Mouse (Mus musculus): ENCODE measurements around the gene Samd13.

Samd13 gene

DNA sequence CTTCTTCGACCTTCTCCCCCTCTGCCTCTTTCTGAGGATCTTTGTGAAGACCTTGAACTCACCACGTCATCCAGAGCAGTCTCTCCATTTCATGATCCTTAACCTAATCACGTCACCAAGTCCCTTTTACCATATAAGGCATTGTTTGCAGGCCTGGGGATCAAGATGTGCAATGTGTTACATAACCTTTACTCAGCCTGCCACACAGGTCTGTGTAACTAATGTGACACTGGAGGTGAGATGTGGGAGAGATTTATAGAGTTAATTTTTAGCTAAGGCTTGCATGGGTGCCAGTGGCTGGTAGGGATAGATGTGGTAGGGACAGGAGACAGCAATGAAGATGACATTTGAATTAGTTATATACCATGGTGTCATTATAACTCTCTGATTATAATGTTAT, 23.0 kb upstream of the Samd13 start:
- Histone ChIP-seq H3K4me1 (replicated peaks; ENCODE audit: low read depth, low read length) (peaks cover 5% of the 10 kb centered on the region; the same call in 1 of the 2 replicates), H3K4me3 (replicated peaks; ENCODE audit: low read length) (no peak overlapping the region), H3K36me3 (ENCODE audit: insufficient read depth, low read length) (no peaks in the 10 kb centered on the region), H3K27me3 (ENCODE audit: insufficient read depth, low read length) (no peaks in the 10 kb centered on the region), H3K9me3 (ENCODE audit: low read length) (peaks cover 5% of the 10 kb centered on the region; the same call in 1 of the 2 replicates)
- TF ChIP-seq POU5F1 (IDR thresholded peaks at IDR 0.05; ENCODE audit: borderline replicate concordance, low read length) (no peak), CTCF (conservative IDR thresholded peaks at IDR 0.05; ENCODE audit: low read length) (no peak), NANOG (IDR thresholded peaks at IDR 0.05; ENCODE audit: borderline replicate concordance, low read length) (no peak)

DNA sequence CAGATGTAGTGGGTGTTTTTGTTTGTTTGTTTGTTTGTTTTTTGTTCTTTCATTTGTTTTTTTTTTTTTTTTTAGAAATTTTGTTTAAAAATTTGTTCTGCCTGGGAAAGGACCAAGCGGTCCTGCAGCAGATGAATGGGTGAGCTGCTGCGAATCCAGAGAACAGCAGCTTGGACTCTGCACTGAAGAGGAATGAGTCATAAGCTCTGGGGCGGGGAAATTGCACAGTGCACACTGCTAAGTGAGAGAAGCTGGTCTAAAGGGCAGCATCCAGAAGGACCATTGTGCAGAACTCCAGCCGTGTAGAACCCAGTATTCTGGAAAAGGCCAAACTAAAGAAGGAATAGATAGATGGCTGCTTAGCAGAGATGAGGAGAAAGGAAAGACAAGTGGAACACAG, 18.7 kb upstream of the Samd13 start:
- H3K27me3 ChIP-seq (ENCODE audit: insufficient read depth, low read length): no peaks in the 10 kb centered on the region
- H3K4me3 ChIP-seq (replicated peaks; ENCODE audit: low read length): no peak overlapping the region
- H3K9me3 ChIP-seq (ENCODE audit: low read length): peaks cover 5% of the 10 kb centered on the region; the same call in 1 of the 2 replicates
- H3K36me3 ChIP-seq (ENCODE audit: insufficient read depth, low read length): no peaks in the 10 kb centered on the region
- peaks cover 7% of the 10 kb centered on the region; the same call in 1 of the 2 replicates for H3K4me1 ChIP-seq (replicated peaks; ENCODE audit: low read depth, low read length)
- TF ChIP-seq NANOG (IDR thresholded peaks at IDR 0.05; ENCODE audit: borderline replicate concordance, low read length) (no peak), CTCF (conservative IDR thresholded peaks at IDR 0.05; ENCODE audit: low read length) (no peak), POU5F1 (IDR thresholded peaks at IDR 0.05; ENCODE audit: borderline replicate concordance, low read length) (no peak)

DNA sequence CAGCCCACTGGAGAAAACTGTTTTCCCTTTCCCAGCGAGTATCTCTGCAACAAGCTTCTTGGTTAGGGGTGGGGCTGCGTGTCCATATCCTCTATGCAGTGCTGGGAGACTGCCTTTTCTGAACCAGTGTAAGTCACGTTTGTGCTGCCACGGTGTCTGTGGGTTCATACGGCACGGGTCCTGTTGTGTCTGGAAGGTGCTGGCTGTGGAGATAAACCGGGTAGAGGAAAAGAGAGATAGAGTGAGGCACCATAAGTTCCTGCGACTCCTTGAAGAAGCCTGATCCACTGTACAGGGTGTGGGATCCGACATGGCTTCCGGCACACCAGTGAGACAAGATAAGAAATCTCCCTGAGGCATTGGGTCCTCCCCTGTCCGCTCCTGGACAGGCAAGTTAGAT, 14.7 kb upstream of the Samd13 start:
- no peaks in the 10 kb centered on the region for H3K36me3 ChIP-seq (ENCODE audit: insufficient read depth, low read length)
- no peaks in the 10 kb centered on the region for H3K27me3 ChIP-seq (ENCODE audit: insufficient read depth, low read length)
- no peak for TF ChIP-seq NANOG (IDR thresholded peaks at IDR 0.05; ENCODE audit: borderline replicate concordance, low read length)
- TF ChIP-seq POU5F1 (IDR thresholded peaks at IDR 0.05; ENCODE audit: borderline replicate concordance, low read length): no peak
- TF ChIP-seq CTCF (conservative IDR thresholded peaks at IDR 0.05; ENCODE audit: low read length): no peak
- H3K4me1 ChIP-seq (replicated peaks; ENCODE audit: low read depth, low read length): peaks cover 7% of the 10 kb centered on the region; the same call in 1 of the 2 replicates
- H3K9me3 ChIP-seq (ENCODE audit: low read length): no peaks in the 10 kb centered on the region
- no peak overlapping the region for H3K4me3 ChIP-seq (replicated peaks; ENCODE audit: low read length)

DNA sequence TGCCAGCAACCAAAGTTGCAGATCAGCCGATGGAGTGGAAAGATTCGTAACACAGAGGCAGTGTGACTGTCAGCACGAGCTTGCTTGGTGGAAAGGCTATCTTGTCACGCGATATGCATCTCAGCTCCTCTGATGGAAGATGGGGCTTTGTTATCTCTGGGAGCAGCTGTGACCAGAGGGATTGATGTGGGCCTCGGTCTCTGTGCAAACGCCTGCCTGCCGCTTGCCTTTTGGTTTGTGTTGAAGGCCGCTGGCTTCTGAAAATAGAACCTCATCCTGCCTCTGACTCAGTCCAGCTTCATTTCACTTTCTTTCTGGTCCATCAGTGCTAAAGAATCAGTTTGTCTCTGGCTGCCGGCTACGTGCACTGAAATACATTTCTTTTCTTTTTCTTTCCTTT, 13.6 kb upstream of the Samd13 start:
- Histone ChIP-seq H3K27me3 (ENCODE audit: insufficient read depth, low read length) (no peaks in the 10 kb centered on the region), H3K9me3 (ENCODE audit: low read length) (no peaks in the 10 kb centered on the region), H3K4me3 (replicated peaks; ENCODE audit: low read length) (no peak overlapping the region), H3K4me1 (replicated peaks; ENCODE audit: low read depth, low read length) (peaks cover 7% of the 10 kb centered on the region; the same call in 1 of the 2 replicates), H3K36me3 (ENCODE audit: insufficient read depth, low read length) (no peaks in the 10 kb centered on the region)
- no peak for TF ChIP-seq NANOG (IDR thresholded peaks at IDR 0.05; ENCODE audit: borderline replicate concordance, low read length)
- no peak for TF ChIP-seq POU5F1 (IDR thresholded peaks at IDR 0.05; ENCODE audit: borderline replicate concordance, low read length)
- no peak for TF ChIP-seq CTCF (conservative IDR thresholded peaks at IDR 0.05; ENCODE audit: low read length)

DNA sequence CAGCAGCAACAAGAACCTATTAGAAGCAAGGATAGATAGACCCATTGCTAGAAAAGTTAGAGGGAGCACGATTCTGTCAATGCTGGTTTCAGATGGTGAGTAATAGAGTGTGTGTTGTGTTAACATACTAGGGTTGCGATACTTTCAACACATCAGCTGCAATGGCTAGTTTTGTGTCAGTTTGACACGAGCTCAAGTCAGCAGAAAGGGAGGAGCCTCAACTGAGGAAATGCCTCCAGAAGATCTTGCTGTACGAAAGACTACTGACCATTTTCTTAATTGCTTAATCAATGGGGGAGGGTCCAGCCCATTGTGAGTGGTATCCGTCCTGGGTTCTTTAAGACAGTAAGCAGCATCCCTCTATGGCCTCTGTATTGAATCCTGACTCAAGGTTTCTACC, 7.2 kb upstream of the Samd13 start:
- Histone ChIP-seq H3K4me1 (replicated peaks; ENCODE audit: low read depth, low read length) (peaks cover 20% of the 10 kb centered on the region), H3K27me3 (ENCODE audit: insufficient read depth, low read length) (peaks cover 4% of the 10 kb centered on the region), H3K9me3 (ENCODE audit: low read length) (no peaks in the 10 kb centered on the region), H3K36me3 (ENCODE audit: insufficient read depth, low read length) (no peaks in the 10 kb centered on the region), H3K4me3 (replicated peaks; ENCODE audit: low read length) (no peak overlapping the region)
- TF ChIP-seq NANOG (IDR thresholded peaks at IDR 0.05; ENCODE audit: borderline replicate concordance, low read length) (no peak), CTCF (conservative IDR thresholded peaks at IDR 0.05; ENCODE audit: low read length) (no peak), POU5F1 (IDR thresholded peaks at IDR 0.05; ENCODE audit: borderline replicate concordance, low read length) (no peak)

DNA sequence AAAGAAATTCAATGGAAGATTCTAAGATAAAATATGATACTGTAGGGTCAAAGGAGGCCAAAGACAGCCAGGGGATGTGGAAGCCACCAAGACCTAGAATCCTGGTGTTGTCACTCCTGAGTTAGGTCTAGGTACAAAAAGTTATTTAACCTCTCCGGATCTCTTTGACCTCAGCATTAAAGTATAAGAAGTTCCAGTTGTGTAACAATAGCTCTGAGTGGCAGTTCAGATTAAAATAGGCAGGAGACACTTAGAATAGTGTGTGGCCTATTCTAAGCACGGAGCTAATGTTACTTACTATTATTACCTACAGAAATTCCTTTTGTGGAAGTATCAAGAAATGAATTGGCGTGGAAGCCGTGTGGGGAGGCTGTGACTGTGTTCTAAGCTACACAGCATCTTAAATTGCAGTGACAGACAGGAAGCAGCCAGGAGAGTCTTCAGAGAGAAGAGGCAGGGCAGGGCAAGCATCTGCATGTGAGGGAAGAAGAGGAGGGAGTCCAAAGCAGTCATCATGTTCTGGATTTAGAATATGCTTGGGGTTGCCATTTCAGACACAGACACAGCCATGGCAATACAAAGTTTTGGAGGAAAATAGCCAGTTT, 1.8 kb upstream of the Samd13 start:
- Histone ChIP-seq H3K27me3 (ENCODE audit: insufficient read depth, low read length) (peaks cover 46% of the 10 kb centered on the region), H3K4me1 (replicated peaks; ENCODE audit: low read depth, low read length) (peaks cover 11% of the 10 kb centered on the region), H3K36me3 (ENCODE audit: insufficient read depth, low read length) (no peaks in the 10 kb centered on the region), H3K4me3 (replicated peaks; ENCODE audit: low read length) (no peak overlapping the region), H3K9me3 (ENCODE audit: low read length) (no peaks in the 10 kb centered on the region)
- TF ChIP-seq POU5F1 (IDR thresholded peaks at IDR 0.05; ENCODE audit: borderline replicate concordance, low read length): no peak
- TF ChIP-seq NANOG (IDR thresholded peaks at IDR 0.05; ENCODE audit: borderline replicate concordance, low read length): no peak
- TF ChIP-seq CTCF (conservative IDR thresholded peaks at IDR 0.05; ENCODE audit: low read length): no peak

DNA sequence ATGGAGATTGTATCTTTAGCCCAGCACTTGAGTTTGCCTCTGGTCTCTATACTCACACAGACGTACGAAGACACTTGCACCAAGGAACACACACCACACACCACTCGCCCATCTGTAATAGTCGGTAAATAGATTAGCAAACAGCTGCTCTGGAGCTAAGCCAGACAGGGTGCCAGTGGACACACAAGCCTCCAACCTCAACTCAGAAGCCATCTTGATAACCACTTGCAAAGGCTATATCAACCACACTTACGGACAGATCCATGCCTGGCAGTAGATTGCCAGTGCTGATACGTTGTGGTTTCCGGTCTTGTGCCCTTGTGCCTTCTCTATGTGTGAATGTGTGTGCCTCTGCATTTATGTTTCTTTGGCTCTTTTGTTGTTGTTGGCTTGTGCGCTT, 1.0 kb upstream of the Samd13 start:
- no peaks in the 10 kb centered on the region for H3K9me3 ChIP-seq (ENCODE audit: low read length)
- H3K4me3 ChIP-seq (replicated peaks; ENCODE audit: low read length): no peak overlapping the region
- TF ChIP-seq NANOG (IDR thresholded peaks at IDR 0.05; ENCODE audit: borderline replicate concordance, low read length): no peak
- no peak for TF ChIP-seq CTCF (conservative IDR thresholded peaks at IDR 0.05; ENCODE audit: low read length)
- TF ChIP-seq POU5F1 (IDR thresholded peaks at IDR 0.05; ENCODE audit: borderline replicate concordance, low read length): no peak
- H3K4me1 ChIP-seq (replicated peaks; ENCODE audit: low read depth, low read length): peaks cover 11% of the 10 kb centered on the region
- H3K36me3 ChIP-seq (ENCODE audit: insufficient read depth, low read length): no peaks in the 10 kb centered on the region
- peaks cover 48% of the 10 kb centered on the region for H3K27me3 ChIP-seq (ENCODE audit: insufficient read depth, low read length)

DNA sequence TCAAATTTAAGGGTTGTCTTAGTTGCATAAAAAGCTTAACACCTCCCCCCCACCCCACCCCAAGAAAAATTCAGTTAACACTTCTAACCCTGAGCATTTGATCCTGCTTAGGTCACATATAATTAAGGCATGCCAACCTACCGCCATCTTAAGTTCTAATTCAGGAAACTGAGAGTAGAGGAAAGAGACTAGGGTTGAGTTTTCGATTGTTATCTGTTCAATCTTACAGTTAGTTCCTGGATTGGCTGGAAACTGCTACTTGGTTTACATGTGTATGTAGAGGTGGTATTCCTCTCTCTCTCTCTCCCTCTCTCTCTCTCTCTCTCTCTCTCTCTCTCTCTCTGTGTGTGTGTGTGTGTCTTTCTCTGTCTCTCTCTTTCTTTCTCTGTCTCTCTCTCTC, 2.3 kb downstream of the Samd13 start:
- peaks cover 53% of the 10 kb centered on the region for H3K27me3 ChIP-seq (ENCODE audit: insufficient read depth, low read length)
- H3K36me3 ChIP-seq (ENCODE audit: insufficient read depth, low read length): no peaks in the 10 kb centered on the region
- no peak for TF ChIP-seq POU5F1 (IDR thresholded peaks at IDR 0.05; ENCODE audit: borderline replicate concordance, low read length)
- TF ChIP-seq NANOG (IDR thresholded peaks at IDR 0.05; ENCODE audit: borderline replicate concordance, low read length): no peak
- TF ChIP-seq CTCF (conservative IDR thresholded peaks at IDR 0.05; ENCODE audit: low read length): no peak
- H3K4me1 ChIP-seq (replicated peaks; ENCODE audit: low read depth, low read length): peaks cover 10% of the 10 kb centered on the region
- H3K4me3 ChIP-seq (replicated peaks; ENCODE audit: low read length): no peak overlapping the region
- no peaks in the 10 kb centered on the region for H3K9me3 ChIP-seq (ENCODE audit: low read length)

DNA sequence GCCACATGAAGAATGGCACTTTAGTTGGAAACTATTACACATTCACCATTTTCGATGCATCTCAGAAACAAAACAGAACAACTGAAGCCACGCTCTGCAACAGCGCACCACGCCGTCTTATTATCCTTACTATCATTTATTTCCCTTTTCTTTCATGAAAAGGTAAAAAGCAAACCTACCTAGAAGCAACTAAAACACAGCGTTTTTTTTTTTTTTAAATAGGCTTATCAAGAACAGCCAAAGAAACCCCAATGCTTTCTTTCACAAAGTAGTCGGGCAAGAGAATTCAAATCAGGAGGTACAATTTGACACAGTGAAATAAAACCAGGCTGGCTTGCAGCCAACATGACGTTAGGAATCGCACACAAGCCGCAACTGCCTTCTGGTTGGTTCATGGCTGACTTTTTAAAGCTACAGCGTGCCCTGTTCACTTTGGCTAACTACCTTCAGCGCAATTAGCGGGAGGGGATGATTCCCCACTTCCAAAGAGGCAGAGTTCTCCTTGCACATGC, 3.2 kb downstream of the Samd13 start:
- Histone ChIP-seq H3K4me1 (replicated peaks; ENCODE audit: low read depth, low read length) (peaks cover 7% of the 10 kb centered on the region), H3K27me3 (ENCODE audit: insufficient read depth, low read length) (peaks cover 50% of the 10 kb centered on the region), H3K9me3 (ENCODE audit: low read length) (no peaks in the 10 kb centered on the region), H3K4me3 (replicated peaks; ENCODE audit: low read length) (no peak overlapping the region), H3K36me3 (ENCODE audit: insufficient read depth, low read length) (no peaks in the 10 kb centered on the region)
- TF ChIP-seq CTCF (conservative IDR thresholded peaks at IDR 0.05; ENCODE audit: low read length): no peak
- no peak for TF ChIP-seq POU5F1 (IDR thresholded peaks at IDR 0.05; ENCODE audit: borderline replicate concordance, low read length)
- no peak for TF ChIP-seq NANOG (IDR thresholded peaks at IDR 0.05; ENCODE audit: borderline replicate concordance, low read length)

All from E14TG2a.4 (cell line).